Mouse (Mus musculus) adrenal gland (tissue): ENCODE measurements around the gene Erc2.
"Not testable (repeated sequence)": the region's sequence is repeated elsewhere in the genome, so short reads cannot be mapped to it uniquely, and the experiment has no call there.

ENCODE experiments used
- intact Hi-C: fragments of 180-260 bp; cut with DNase I; formaldehyde crosslinking; loops from one replicate; pipeline ENCODE4 v1.15.1; 2025

The Erc2 gene

DNA sequence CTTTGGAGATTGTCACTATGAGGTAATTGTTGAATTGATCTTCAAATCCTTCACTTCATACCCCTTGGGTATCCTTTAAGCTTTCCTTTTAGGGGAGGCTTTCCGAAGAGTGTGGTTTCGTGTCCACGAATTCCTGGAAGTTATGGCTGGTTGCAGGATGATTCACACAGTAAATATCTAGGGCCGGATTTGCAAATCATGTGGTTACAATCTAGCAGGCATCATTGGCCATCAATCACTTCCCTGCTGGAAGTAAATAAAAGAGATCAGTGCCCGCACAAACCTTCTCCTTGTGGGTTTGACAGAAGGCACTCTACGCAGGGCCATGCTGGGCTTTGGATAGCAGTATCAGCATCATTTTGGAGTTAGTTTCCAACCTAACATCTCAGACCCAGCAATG, 201.7 kb downstream of the Erc2 start:
- intact Hi-C loops, result no loop called here

GRCm38 (mm10) chr14:27826829-27827228, 204.6 kb downstream of the Erc2 start:
- intact Hi-C loops, result no loop called here

GRCm38 (mm10) chr14:27828089-27828488, 205.9 kb downstream of the Erc2 start:
- intact Hi-C loops, result no loop called here

GRCm38 (mm10) chr14:27832196-27832595, 210.0 kb downstream of the Erc2 start:
- intact Hi-C loops, result no loop called here

DNA sequence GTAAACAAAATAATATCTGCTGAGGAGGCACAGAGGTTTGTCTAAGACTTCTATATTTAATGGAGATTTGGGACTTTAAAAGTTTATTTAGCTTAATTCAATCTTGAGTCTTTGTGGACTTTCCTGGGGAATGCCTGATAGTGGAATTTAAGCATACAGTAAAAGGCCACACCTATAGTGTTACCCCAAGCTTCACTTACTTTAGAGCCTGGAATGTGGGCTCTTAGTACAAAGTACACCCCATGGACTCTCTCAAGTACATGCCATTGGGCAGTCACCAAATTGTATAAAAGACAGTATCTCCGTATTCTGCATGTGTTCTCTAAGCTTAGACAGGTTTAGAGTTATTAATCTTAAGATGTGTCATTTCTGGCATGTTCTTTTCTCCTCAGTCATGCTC, 213.1 kb downstream of the Erc2 start:
- intact Hi-C loops, result no loop called here

DNA sequence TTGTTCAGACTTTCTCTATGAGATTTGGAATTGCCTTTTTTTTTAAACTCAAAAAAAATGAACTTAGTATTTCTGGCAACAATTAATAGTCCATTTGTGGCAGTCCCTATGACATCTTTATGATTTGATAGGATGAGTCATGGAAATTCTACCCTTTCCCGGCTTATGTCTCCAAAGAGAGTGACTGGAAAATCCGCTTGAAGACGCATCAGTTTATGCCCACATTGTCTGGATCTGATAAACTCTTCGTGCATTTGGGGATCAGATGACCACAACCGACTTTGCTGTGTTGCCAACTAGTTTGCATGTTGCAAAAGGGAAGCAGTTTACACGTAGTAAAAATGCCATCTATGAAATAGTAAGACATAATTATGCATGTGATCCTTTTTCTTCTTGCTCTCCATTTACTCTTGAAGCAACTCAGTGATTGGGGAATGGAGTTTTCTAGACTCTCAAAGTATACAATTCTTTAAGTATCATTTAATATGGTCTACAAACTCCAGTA, 215.4 kb downstream of the Erc2 start:
- intact Hi-C loops, result no loop called here

GRCm38 (mm10) chr14:27840120-27840519, 217.9 kb downstream of the Erc2 start:
- intact Hi-C loops, result no loop called here

DNA sequence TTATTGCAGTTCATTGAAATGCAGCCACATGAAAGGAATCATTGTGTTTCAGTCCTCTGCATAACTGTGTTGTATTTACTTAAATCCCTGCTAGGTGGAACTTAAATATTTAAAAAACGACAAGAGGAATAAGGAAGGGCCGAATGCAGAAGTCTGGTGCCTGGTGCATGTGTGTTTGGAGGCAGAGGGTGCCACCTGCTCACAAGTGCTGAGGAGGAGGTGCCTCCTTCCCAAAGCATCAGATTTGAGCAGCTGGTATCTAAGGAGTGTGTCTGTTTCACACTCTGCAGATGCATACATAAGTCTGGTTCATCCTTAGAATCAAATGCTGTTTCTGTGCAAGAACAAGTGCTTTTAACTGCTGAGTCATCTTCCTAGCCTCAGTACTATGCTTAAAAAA, 224.6 kb downstream of the Erc2 start:
- intact Hi-C loops, result no loop called here

DNA sequence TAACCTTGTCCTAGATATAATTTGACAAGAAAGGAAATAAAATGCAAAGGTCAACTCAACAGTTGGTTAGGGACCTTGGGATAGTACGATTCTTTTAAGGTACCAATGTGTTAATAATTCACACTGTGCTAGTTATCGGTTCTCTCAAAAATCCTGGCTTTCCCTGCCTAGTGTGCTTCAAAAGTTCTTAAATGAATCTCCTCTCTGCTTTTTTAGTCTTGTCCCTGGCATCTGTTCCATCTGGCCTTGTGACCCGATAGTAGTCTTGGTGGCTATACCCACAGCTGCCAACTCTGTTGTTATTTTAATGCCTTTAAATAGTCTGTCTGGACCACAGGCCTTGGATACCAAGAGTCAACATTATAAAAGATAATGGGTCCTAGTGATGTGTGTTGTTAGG, 225.1 kb downstream of the Erc2 start:
- intact Hi-C loops, result no loop called here

- intact Hi-C loops, result no loop called here
These were observed 229.0 kb downstream of the Erc2 start for GRCm38 (mm10) chr14:27851231-27851630.

DNA sequence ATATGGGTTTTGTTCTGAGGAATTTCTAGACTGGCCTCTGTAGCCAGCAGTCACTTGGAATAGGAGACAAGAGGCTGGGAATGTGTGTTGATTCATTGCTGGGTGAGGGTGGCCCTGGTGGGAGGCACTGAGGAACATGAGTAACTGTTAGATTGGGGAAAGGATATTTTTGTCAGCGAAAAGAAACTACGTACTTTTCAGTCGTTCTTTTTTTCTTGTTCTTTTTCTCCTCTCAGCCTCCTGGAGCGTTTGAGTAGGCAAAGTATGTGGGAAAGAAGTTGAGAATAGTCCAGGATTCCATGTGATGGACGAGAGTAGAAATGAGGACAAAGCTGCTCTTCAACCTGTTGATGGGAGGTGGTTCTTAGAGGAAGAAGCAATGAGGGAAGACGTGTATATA, 230.4 kb downstream of the Erc2 start:
- intact Hi-C loops, result no loop called here

- intact Hi-C loops, result no loop called here
These were observed 238.3 kb downstream of the Erc2 start for GRCm38 (mm10) chr14:27860371-27861046.

GRCm38 (mm10) chr14:27862299-27862698, 240.1 kb downstream of the Erc2 start:
- intact Hi-C loops, result no loop called here

DNA sequence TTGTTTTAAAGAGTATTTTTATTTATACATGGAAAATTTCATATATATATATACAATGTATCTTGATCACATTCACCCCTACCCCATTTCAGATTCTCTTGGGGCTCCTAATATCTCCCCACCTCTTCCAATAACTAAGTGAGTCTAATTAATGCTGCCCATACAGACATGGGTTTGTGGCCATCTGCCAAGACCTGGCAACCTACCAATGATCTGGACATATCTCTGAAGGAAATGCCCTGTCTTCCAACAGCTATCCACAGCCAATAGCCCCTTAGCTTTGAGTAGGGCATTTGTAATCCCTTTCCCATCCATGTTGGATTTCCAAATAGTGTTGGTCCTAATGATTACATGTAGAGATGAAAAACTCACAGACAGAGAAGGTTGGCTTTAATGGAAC, 245.2 kb downstream of the Erc2 start:
- intact Hi-C loops, result no loop called here

GRCm38 (mm10) chr14:27873619-27874018, 251.4 kb downstream of the Erc2 start:
- intact Hi-C loops, result no loop called here

- intact Hi-C loops, result no loop called here
These were observed 253.8 kb downstream of the Erc2 start for GRCm38 (mm10) chr14:27875991-27876411.

DNA sequence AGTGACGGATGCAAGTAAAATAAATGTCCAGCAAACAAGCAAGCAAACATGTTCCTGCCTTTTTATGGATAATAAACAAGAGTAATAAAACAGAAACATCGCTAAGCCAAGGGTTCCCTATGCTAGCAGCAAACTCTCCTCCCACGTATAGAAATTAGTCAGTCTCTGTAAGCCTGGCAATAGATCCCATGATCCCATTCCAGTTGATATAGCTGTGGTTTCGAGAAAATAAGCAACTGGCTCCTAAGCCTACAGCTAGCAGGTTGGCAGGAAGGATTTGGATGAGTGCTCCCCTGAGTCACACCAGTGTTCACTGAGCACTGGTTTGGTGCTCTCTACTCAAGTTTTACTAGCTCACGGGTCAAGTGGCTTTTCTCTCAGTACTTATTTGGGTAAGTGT, 259.7 kb downstream of the Erc2 start:
- intact Hi-C loops, result no loop called here

GRCm38 (mm10) chr14:27886337-27886736, 264.1 kb downstream of the Erc2 start:
- intact Hi-C loops, result not testable (repeated sequence)

DNA sequence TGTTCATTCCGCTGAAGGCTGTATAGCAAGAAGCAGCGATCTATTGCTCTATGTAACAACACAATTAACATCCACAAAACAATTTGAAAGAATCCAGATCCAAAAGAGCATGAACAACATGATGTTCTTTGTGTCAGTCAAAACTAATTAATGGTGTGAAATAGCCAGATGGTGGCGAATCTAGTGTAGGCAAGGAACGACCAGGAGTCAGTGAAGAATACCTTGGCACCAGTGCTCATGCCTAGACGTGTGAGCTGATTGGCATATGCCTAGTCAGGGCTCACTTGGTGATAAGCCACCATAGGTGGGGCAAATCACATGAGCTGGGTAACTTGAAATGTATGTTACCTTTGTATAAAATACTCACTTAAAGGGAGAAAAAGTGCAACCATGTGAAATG, 265.3 kb downstream of the Erc2 start:
- intact Hi-C loops, result no loop called here

DNA sequence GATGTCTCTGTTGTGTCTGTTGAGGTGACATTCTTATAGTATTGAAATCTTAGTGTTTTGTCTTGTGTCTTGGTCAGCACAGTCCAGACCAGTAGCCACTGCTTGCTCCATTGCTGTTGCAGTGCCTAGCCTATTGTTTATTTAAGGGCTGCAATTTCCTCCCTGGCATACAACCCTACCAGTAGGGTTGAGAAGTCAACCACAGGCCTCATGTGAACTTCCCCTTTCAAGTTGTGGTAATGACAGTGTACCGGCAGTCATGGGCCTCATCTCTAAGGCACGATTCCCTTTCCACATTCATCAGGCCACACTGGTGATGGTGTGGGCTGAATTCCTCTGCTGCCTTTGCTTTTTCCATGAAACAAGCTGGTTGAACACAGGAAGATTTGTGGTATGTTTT, 267.4 kb downstream of the Erc2 start:
- intact Hi-C loops, result no loop called here

DNA sequence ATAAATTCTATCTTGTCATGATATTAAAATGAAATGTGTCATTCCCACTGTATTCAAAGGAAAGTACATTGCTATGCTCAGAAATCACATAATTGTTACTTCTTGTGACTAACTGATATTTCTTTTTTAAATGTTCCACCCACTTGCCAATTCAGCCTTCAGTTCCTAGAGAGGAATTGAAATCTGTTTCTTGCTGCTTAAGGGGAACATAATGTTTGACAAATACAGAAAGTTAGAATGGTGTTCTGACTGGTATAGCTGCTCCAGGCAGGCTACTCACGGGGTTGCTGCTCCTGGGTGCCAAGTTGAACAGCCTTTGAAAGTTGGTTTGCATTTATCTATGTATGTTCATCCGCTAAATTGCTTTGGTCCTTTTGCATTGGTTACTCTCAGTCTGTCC, 270.2 kb downstream of the Erc2 start:
- intact Hi-C loops, result no loop called here

DNA sequence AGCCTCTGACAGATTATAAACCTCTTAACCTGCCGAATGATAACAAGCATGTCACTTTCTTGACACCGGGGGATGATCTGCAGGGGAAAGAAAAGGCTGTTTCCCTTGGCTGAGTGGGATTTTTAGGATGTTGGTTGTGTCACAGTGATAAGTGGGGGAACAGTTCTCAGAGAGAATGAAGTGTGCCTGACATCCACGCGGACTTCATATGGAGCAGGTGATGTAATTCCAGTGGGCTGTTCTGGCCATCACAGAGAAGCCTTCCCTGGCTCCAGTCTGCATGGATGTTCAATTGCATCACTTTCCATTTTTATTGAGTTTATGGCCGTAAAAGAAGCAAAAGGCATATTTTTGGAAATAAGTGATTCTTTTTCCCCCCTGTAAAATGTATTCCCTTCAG, 279.5 kb downstream of the Erc2 start:
- intact Hi-C loops, result no loop called here

GRCm38 (mm10) chr14:27921656-27922373, 299.6 kb downstream of the Erc2 start:
- intact Hi-C loops, result no loop called here
